7 mouse cellular contexts compared by ENCODE assay signal in the genomic region with DNA sequence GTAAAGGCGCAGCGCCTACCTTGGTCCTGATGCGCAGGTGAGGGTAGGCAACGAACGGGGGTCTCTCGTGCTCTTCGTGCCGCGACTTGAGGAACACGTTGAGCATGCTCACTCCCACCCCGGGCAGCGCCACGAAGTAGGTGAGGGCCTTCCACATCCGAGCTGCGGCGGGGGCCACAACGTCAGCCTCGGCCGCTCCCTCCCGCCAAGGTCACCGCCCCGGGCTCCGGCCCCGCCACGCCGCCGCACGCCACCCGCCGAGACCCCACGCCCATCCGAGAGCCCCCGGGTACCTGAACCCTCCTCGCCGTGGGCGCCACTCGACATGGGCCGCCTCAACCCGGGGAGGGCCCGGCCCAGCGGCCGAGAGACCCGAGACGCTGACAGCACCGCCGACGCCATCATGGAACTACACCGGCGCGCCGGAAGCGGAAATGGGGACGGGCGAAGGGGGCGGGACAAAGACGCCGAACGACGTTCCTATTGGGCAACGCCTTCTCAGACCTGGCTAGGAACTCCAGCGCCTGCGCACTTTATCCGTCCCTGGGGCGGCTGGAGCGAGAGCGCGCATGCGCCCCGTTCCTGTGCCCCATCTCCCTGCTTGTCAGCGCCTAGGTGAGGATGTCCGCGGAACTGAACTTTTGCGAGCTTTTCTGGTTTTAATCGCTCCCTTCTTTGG. TPM values are rescaled to one million over a fixed set of nuclear protein-coding genes. Genes with fewer than 3 reads are reported as not detected.
DNase-seq lines count a peak whose midpoint lies in the region; ATAC-seq lines count a peak whose summit lies in the region.

A gene (minus strand): TSS at position 436 of the 679 bp plus-strand sequence.

- peak within 1 kb of the TSS; percentile 75 for H3K4me3 ChIP-seq in intestine, embryonic 15.5 days (replicated peaks)
- peak within 1 kb of the TSS; percentile 99 for H3K4me3 ChIP-seq in midbrain, embryonic 10.5 days

- H3K36me3 ChIP-seq in intestine, embryonic 15.5 days = peaks cover 18% of the 10 kb centered on the region
- peaks cover 38% of the 10 kb centered on the region for H3K36me3 ChIP-seq in midbrain, embryonic 10.5 days

- under 1% methylated on average over 70 of the region's 74 CpGs for WGBS in intestine, embryonic 15.5 days
- under 1% methylated on average over 74 of the region's 74 CpGs for WGBS in midbrain, embryonic 10.5 days

- H3K4me2 ChIP-seq in intestine, embryonic 15.5 days (replicated peaks) = peak within 1 kb of the TSS; percentile 83

- H3K27ac ChIP-seq in intestine, embryonic 15.5 days = peak within 1 kb of the TSS; percentile 77
- H3K27ac ChIP-seq in midbrain, embryonic 10.5 days (replicated peaks) = peak within 1 kb of the TSS; percentile 88

- peak; percentile 99 for DNase-seq in adrenal gland, adult 2 months
- peak; percentile 98 for DNase-seq in embryo, embryonic 11.5 days (ENCODE audit: low read depth, low spot score)
- peak; percentile 96 to 99 for DNase-seq in gastrocnemius, postnatal 36 days
- peak; percentile 98 to 99 for DNase-seq in left cerebral cortex, postnatal 25 days (ENCODE audit: low spot score in 2 of 2)
- peak; percentile 99 for DNase-seq in midbrain, embryonic 10.5 days (ENCODE audit: low spot score)
- peak; percentile 99 for DNase-seq in right cerebral cortex, postnatal 4 days

- H3K27me3 ChIP-seq in intestine, embryonic 15.5 days (replicated peaks) = no peaks in the 10 kb centered on the region
- H3K27me3 ChIP-seq in midbrain, embryonic 10.5 days (ENCODE audit: low read depth, poor library complexity, severe bottlenecking) = no peaks in the 10 kb centered on the region

- no peaks in the 10 kb centered on the region for H3K9me3 ChIP-seq in intestine, embryonic 15.5 days
- peaks cover 4% of the 10 kb centered on the region for H3K9me3 ChIP-seq in midbrain, embryonic 10.5 days (replicated peaks)

- peaks cover 9% of the 10 kb centered on the region for H3K4me1 ChIP-seq in intestine, embryonic 15.5 days (replicated peaks)
- H3K4me1 ChIP-seq in midbrain, embryonic 10.5 days = peaks cover 20% of the 10 kb centered on the region

- intact Hi-C loops in gastrocnemius, postnatal 36 days (cut with DNase I) = loop anchor here (5.0 to 10.0 kb wide), 2 partner anchors 71 to 164 kb away; a partner anchor contains a TSS
- intact Hi-C loops in left cerebral cortex, postnatal 25 days (cut with DNase I) = no loop called here

- peak within 1 kb of the TSS; percentile 89 for H3K9ac ChIP-seq in intestine, embryonic 15.5 days

- peak; percentile 96 for ATAC-seq in intestine, embryonic 15.5 days

RNA-seq across cellular contexts. Expression of the gene that starts here (rescaled TPM):
- 1,000 to 10,000 TPM; 1,468 to 1,603 TPM for total RNA-seq in adrenal gland, adult 2 months (2021)
- 4,255 and 4,504 TPM in 2 replicates for polyA plus RNA-seq in adrenal gland, adult 2 months (2012; rRNA removed)
- 10 to 100 TPM; 49.7 to 56.1 TPM for total RNA-seq in gastrocnemius, postnatal 36 days (2021)
- polyA plus RNA-seq in intestine, embryonic 15.5 days (2015; fragmentation: Nextera tagmentation; extraction: Ambion mirVana) = 1,187 and 1,356 TPM in 2 replicates
- total RNA-seq in left cerebral cortex, postnatal 25 days (2021) = 100 to 1,000 TPM; 793 to 810 TPM
- polyA plus RNA-seq in midbrain, embryonic 10.5 days (2016; fragmentation: Nextera tagmentation; extraction: Ambion mirVana) = 861 and 874 TPM in 2 replicates

Comparison
In these comparisons a context has a peak if more than half of its experiments do, and no peak if none do; other contexts are left out.
1. Peak in every context shown above with its lines: DNase-seq, ATAC-seq, H3K4me3 ChIP-seq and H3K27ac ChIP-seq.
2. RNA of the gene that starts here (total RNA-seq): 1,468 to 1,603 TPM in adrenal gland, adult 2 months and 793 to 810 TPM in left cerebral cortex, postnatal 25 days; 49.7 to 56.1 TPM in gastrocnemius, postnatal 36 days; every median in the first group is over 10 times any median in the second.